Mouse (Mus musculus): Measurements from ENCODE around the gene 1700034I23Rik. TPM values are rescaled to one million over a fixed set of nuclear protein-coding genes. Genes with fewer than 3 reads are reported as not detected.

Gene 1700034I23Rik
- polyA plus RNA-seq, 1 experiment from 2014 or later, result not detected

Other genes with a start within 250 kb of the 1700034I23Rik start
- 0.20 to 0.26 TPM (median 0.22 TPM) in 3 replicates for gene Slc25a31, start 193.7 kb downstream of the 1700034I23Rik start, polyA plus RNA-seq (2018)
- 8.3 to 17.8 TPM (median 11.8 TPM) in 3 replicates for gene Hspa4l, start 158.0 kb downstream of the 1700034I23Rik start, polyA plus RNA-seq (2018)
- gene Plk4, start 102.5 kb downstream of the 1700034I23Rik start, polyA plus RNA-seq (2018), result 2.7 to 9.9 TPM (median 4.5 TPM) in 3 replicates
- gene Mfsd8, start 55.7 kb downstream of the 1700034I23Rik start, polyA plus RNA-seq (2018), result 9.2 to 11.5 TPM (median 9.9 TPM) in 3 replicates
- 1.3 to 3.4 TPM (median 3.4 TPM) in 3 replicates for gene Abhd18, start 55.6 kb downstream of the 1700034I23Rik start, polyA plus RNA-seq (2018)
- gene Larp1b, start 47.3 kb upstream of the 1700034I23Rik start, polyA plus RNA-seq (2018), result 4.1 to 12.1 TPM (median 8.9 TPM) in 3 replicates
- 23.4 to 38.6 TPM (median 34.4 TPM) in 3 replicates for gene Pgrmc2, start 180.5 kb upstream of the 1700034I23Rik start, polyA plus RNA-seq (2018)

All from macrophage (primary cell).